Mouse (Mus musculus): ENCODE data around the gene Lyrm2.

Lyrm2 gene

DNA sequence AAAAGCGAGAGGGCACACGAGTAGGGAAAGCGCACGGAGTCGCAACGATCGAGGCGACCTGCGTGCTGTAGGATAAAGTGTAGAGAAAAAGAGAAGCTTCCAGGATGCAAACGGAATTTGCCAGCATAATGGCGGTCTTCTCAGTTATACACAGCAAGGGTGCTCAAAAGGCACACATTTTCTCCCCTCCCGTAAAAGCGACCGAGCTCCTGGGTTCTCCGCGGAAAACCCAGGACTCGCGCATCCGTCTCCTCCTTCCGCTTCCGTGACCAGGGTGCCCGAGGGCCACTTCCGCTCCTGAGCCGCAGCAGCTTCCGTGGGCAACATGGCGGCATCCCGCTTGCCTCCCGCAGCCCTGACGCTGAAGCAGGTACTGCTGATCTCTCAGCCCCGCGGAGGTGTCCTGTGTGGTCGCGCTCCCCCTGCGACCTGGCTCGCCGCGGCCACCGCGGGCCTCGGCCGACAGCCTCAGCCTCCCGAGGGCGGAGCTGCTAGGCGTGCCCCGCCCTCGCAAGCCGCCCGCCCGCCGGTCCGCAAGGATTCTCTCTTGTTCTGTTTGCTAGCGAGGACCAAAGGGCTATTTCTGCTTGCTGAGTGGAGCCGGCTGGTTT lies at the start of gene Lyrm2:
Gene Lyrm2 (plus strand): TSS at position 288 of the 611 bp plus-strand sequence.
- DNase-seq (ENCODE audit: low spot score in 2 of 2): peak; percentile 35 to 76

DNA sequence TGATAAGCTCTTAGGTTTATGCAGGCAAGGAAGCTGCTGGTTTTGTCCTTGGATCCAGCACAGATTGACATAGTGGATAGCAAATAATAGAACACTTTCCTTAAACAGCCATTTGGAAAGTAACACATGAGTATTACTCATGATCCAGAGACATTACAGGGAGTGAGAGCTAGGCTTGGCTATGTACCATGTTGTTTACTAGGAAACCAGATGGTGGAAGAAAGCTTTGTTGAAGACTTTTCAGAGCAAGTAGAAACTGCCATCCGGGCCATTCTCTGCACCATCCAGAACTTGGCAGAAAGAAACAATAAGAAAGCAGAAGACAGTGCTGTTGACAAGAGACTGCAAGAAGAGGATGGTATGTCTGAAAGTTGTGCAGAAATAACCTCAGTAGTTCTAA lies 49.3 kb upstream of the Lyrm2 start:
- peak; percentile 14 to 33 for DNase-seq (ENCODE audit: low spot score in 2 of 2)

GRCm38 (mm10) chr4:32757430-32757829 lies 42.6 kb upstream of the Lyrm2 start:
- DNase-seq (ENCODE audit: low spot score in 2 of 2): peak; percentile 30 to 61

GRCm38 (mm10) chr4:32767471-32767870 lies 32.6 kb upstream of the Lyrm2 start:
- no peak for DNase-seq (ENCODE audit: low spot score in 2 of 2)

DNA sequence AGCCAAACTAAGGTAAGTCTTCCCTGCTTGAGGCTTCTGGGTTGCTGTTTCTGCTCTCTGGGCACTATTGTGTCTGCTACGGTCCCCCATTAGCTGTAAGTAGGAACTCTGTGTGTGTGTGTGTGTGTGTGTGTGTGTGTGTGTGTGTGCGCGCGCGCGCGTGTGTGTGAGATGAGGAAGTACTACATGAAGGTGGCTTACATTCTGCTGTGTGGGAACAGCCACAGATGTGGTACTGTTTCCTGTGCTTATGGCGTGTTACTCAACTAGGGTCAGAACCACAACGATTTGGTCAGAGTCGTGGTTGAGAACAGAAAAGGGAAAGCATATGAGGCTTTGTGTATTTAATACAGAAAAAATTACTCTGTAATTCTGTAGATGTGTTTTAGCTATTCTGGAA lies 32.0 kb upstream of the Lyrm2 start:
- DNase-seq (ENCODE audit: low spot score in 2 of 2): no peak

DNA sequence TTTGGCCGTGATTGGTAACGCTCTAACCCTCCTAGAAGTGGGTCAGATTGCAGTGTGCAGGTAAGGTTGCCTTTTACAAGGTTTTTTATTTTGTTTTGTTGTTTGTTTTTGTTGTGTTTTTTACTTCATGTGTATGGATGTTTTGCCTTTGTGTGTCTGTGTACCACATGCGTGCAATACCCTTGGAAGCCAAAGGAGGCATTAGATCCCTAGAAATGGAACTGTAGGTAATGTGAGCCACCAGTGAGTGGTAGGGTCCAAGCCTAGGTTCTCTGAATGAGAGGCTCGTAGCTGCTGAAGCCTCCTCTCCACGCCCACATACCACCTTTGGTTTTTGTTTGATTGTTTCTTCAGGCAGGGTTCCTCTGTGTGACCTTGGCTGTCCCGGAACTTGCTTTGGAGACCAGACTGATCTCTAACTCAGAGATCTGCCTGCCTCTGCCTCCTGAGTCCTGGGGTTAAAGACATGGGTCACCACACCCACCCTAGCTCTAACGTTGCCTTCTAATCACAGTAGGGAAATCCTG lies 29.7 kb upstream of the Lyrm2 start:
- no peak for DNase-seq (ENCODE audit: low spot score in 2 of 2)

DNA sequence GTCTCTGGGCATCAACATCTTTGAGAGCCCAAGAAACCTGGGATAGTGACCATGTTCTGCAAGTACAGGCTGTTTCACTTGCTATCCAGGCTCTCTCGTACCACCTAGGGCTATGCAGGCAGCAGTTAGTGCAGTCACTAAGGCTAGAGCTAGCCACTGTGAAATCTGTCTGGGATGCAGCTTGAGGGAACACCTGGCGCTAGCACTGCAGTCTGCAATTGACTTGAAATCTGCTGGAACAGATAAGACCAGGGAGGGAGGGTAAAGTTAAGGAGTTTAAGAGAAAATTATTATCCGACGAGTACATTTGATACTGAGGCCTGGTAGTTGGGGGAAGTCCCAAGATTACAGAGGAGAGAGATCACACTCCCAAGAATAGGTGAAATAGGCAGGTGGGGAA lies 20.1 kb upstream of the Lyrm2 start:
- no peak for DNase-seq (ENCODE audit: low spot score in 2 of 2)

DNA sequence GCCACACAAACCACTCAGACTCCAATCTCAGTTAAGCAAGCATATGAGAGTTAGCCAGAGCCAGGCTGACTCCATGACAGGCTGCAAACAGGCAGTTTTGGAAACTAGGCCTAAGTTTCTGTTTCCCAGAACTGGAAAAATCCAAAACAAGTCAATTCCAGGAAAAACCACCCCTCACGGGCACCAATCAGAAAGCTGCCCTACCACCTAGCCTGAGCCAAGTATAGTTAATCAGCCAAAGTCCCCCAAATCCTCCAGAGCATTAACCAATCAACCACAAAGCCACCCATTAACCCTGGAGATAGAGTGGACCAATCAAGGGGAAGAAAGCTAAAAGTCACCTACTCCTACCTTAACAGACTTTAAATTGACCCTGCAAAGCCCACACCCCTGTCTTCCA lies 12.9 kb upstream of the Lyrm2 start:
- no peak for DNase-seq (ENCODE audit: low spot score in 2 of 2)

DNA sequence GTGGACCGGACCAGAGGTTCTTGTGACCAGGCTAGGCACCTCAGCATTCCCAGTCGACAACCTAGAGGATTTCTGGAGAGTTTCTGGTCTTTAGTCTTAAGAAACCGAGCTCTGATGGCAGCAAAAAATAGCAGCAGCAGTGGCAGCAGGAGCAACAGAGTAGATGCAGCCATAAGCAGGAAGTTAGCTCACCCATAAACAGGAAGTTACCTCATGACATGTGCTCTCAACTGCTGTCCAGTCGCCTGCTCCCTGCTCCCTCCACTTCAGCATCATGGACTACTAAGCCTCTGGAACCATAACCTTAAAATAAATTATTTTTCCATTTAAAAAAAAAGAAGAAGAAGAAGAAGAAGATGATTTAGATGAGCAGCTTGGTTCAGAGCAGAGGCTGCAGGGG lies 11.0 kb upstream of the Lyrm2 start:
- DNase-seq (ENCODE audit: low spot score in 2 of 2): no peak

- no peak for DNase-seq (ENCODE audit: low spot score in 2 of 2)
Measured at GRCm38 (mm10) chr4:32798976-32799375, 1.1 kb upstream of the Lyrm2 start.

DNA sequence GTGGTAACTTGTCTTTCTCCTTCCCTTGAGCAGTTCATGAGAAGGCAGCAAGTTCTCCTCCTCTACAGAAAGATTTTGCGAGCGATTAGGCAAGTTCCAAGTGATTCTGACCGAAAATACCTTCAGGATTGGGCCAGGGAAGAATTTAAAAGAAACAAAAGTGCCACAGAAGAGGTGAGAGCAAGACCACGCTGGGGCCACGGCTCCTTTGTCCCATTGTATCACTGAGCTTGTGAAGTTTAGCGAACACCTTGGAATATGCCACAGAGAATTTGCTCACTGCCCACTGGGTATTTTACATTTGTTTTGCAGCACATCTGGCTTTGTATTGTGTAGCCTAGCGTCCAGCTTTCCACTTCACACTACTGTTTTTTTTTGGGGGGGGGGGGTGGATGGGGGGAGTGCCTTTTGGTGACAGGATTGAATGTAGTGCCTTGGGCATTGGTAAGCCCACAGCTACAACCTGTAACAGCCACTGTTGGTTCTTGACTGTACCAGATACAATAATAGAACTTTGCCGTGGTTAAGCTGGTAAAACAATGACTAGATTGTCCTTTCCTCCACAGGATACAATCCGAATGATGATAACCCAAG lies 621 bp downstream of the Lyrm2 start:
- DNase-seq (ENCODE audit: low spot score in 2 of 2): no peak

DNA sequence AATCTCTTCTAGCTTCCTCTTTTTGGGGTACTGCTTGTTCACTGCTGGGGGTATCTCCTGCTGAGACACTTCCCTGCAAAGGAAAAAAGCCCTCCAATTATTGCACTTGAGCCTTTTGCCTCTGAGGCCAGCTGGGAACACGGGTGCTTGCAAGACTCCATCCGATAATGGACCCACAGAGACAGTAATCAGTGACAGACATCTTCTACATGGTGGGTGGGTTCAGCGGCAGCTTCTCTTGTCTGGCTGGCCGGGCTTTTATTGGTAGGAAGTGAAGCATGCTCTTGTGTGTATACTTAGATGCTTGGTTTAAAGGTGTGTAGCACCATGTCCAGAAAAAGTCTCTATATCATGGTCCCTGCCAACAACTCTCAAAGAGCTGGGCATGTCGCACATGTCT lies 17.4 kb downstream of the Lyrm2 start:
- no peak for DNase-seq (ENCODE audit: low spot score in 2 of 2)

- DNase-seq (ENCODE audit: low spot score in 2 of 2): no peak
Measured at GRCm38 (mm10) chr4:32820676-32821075, 20.6 kb downstream of the Lyrm2 start.

GRCm38 (mm10) chr4:32824254-32824653 lies 24.2 kb downstream of the Lyrm2 start:
- DNase-seq (ENCODE audit: low spot score in 2 of 2): no peak

DNA sequence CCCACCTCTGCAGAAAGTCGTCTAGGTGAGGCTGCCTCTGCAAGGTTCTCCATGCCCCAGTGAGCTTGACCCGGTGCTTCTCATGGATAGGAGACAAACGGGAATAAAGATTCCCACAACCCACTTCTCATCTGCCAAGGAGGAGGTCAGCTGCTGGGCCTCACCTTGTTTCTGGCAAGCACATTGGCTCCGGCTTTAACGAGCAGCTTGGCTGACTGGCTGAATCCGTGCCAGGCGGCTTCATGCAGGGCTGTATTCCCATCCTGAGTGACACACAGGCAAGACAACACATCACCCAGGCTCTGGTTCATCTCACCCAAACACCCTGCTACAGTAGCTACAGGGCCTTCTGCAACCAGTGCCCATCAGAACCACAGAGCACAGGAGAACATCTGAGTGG lies 26.9 kb downstream of the Lyrm2 start:
- peak in 1 of 2 experiments; percentile 16 for DNase-seq (ENCODE audit: low spot score in 2 of 2)

GRCm38 (mm10) chr4:32828385-32829077 lies 28.5 kb downstream of the Lyrm2 start:
- DNase-seq (ENCODE audit: low spot score in 2 of 2): no peak

GRCm38 (mm10) chr4:32829316-32829715 lies 29.3 kb downstream of the Lyrm2 start:
- DNase-seq (ENCODE audit: low spot score in 2 of 2): no peak

- DNase-seq (ENCODE audit: low spot score in 2 of 2): no peak
Measured at GRCm38 (mm10) chr4:32833494-32834282, 33.6 kb downstream of the Lyrm2 start.

DNA sequence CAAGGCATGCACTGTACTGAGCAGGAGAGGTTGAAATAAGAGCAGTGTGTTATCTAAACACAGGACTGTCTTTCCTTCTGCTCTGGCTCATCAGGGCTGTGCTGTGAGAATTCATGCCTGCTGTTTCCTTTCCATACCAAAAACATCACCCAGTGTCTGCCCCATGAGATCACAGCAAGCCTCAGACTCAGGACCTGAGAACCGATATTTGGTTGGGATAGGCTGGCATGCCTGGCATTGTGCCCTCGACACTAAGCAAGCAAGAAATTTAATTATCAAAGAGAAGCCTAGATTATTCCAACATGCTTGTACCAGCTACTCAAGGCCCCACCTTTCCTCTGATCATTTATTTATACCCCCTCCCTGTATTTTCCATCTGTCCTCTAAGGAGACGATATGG lies 34.5 kb downstream of the Lyrm2 start:
- DNase-seq (ENCODE audit: low spot score in 2 of 2): no peak

- no peak for DNase-seq (ENCODE audit: low spot score in 2 of 2)
Measured at GRCm38 (mm10) chr4:32836071-32836470, 36.0 kb downstream of the Lyrm2 start.

- no peak for DNase-seq (ENCODE audit: low spot score in 2 of 2)
Measured at GRCm38 (mm10) chr4:32838401-32838800, 38.3 kb downstream of the Lyrm2 start.

Measured in left cerebral cortex, adult 9 months (tissue).